Mouse (Mus musculus): ENCODE data around the gene Spon2.

DNA sequence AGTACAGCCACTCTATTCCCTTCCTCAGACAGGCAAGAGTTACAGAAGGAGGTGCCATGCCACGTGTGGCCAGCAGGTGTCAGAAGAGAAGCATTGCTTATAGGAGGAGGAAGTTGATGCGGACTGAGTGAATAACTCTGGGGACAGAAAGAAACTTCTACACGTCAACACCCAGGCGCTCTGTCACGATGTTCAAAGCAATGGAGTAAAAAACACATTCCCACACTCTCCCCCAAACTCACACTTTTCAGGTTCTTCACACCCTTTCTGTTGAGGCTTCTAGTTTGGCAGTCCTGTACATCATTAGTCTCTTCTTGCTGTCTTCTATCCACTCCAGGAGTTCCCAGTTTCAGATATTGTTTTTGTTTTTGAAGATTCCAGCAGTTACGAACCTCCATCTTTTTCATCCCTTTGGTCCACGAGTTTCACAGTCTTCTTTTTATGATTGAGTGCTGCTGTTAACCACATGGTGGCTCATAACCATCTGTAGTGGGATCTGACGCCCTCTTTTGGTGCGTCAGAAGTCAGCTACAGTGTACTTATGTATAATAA, 14.5 kb downstream of the Spon2 start:
- TF ChIP-seq CTCF (IDR thresholded peaks at IDR 0.05; ENCODE audit: control insufficient read depth, insufficient read depth, low read length) (peak; percentile 98), POLR2A (IDR thresholded peaks at IDR 0.05; ENCODE audit: borderline replicate concordance, control insufficient read depth, low read depth, low read length) (no peak)
